Mouse (Mus musculus): ENCODE measurements around the gene Mical3. TPM values are rescaled to one million over a fixed set of nuclear protein-coding genes. Genes with fewer than 3 reads are reported as not detected.

Mical3 gene
- polyA plus RNA-seq, 1 experiment from 2014 or later = 37.0 TPM

DNA sequence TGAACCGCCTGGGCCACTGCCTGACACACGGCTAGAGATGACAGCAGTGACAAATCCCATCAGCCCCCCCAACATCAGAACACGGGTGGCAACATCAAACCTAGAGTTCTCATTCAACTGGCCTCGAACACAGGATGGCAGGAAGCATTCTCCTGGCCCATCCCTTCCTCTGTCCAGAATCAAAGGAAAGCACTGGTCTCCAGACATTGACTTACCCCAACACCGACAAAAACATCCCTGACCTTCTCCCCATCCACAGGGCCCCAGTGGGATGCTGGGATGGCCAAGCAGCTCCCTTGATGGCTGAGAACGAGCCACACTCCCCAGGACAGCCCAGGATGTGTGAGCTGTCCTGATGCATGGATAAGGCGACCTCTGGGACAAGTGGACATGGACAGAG, 57.5 kb downstream of the Mical3 start:
- Histone ChIP-seq H3K4me3 (ENCODE audit: low read depth, low read length) (no peak overlapping the region), H3K4me2 (ENCODE audit: low read length) (no peak overlapping the region), H3K4me1 (ENCODE audit: control insufficient read depth, insufficient read depth, low read length) (0 out of 2 replicates have a peak, but pooled peaks cover 2% of the 10 kb centered on the region), H3K9ac (ENCODE audit: low read depth, low read length) (no peak overlapping the region), H3K36me3 (ENCODE audit: control insufficient read depth, insufficient read depth, low read length) (no peaks in the 10 kb centered on the region), H3K27me3 (ENCODE audit: control insufficient read depth, insufficient read depth, low read depth, low read length) (no peaks in the 10 kb centered on the region), H3K9me3 (replicated peaks; ENCODE audit: control insufficient read depth, low read length, poor library complexity, severe bottlenecking) (no peaks in the 10 kb centered on the region), H3K27ac (ENCODE audit: low read length) (no peak overlapping the region)
- ATAC-seq = no peak
- 77% methylated on average over 7 of the region's 7 CpGs for WGBS

- Histone ChIP-seq H3K27me3 (ENCODE audit: control insufficient read depth, insufficient read depth, low read depth, low read length) (no peaks in the 10 kb centered on the region), H3K4me2 (ENCODE audit: low read length) (no peak overlapping the region), H3K4me3 (ENCODE audit: low read depth, low read length) (no peak overlapping the region), H3K9me3 (replicated peaks; ENCODE audit: control insufficient read depth, low read length, poor library complexity, severe bottlenecking) (no peaks in the 10 kb centered on the region), H3K9ac (ENCODE audit: low read depth, low read length) (no peak overlapping the region), H3K36me3 (ENCODE audit: control insufficient read depth, insufficient read depth, low read length) (no peaks in the 10 kb centered on the region), H3K4me1 (ENCODE audit: control insufficient read depth, insufficient read depth, low read length) (0 out of 2 replicates have a peak, but pooled peaks cover 5% of the 10 kb centered on the region), H3K27ac (ENCODE audit: low read length) (no peak overlapping the region)
- no peak for ATAC-seq
- 67% methylated on average over 2 of the region's 2 CpGs for WGBS
Measured at GRCm38 (mm10) chr6:121072615-121073014, 58.2 kb downstream of the Mical3 start.

GRCm38 (mm10) chr6:121070584-121071230, 60.1 kb downstream of the Mical3 start:
- H3K4me1 ChIP-seq (ENCODE audit: control insufficient read depth, insufficient read depth, low read length) = peaks cover 21% of the 10 kb centered on the region
- ATAC-seq = no peak
- H3K27me3 ChIP-seq (ENCODE audit: control insufficient read depth, insufficient read depth, low read depth, low read length) = no peaks in the 10 kb centered on the region
- no peaks in the 10 kb centered on the region for H3K36me3 ChIP-seq (ENCODE audit: control insufficient read depth, insufficient read depth, low read length)
- H3K9ac ChIP-seq (ENCODE audit: low read depth, low read length) = no peak overlapping the region
- WGBS = 81% methylated on average over 9 of the region's 9 CpGs
- no peaks in the 10 kb centered on the region for H3K9me3 ChIP-seq (replicated peaks; ENCODE audit: control insufficient read depth, low read length, poor library complexity, severe bottlenecking)
- no peak overlapping the region for H3K4me2 ChIP-seq (ENCODE audit: low read length)
- no peak overlapping the region for H3K27ac ChIP-seq (ENCODE audit: low read length)
- H3K4me3 ChIP-seq (ENCODE audit: low read depth, low read length) = no peak overlapping the region

GRCm38 (mm10) chr6:121069156-121069555, 61.6 kb downstream of the Mical3 start:
- no peaks in the 10 kb centered on the region for H3K9me3 ChIP-seq (replicated peaks; ENCODE audit: control insufficient read depth, low read length, poor library complexity, severe bottlenecking)
- 77% methylated on average over 8 of the region's 8 CpGs for WGBS
- peaks cover 36% of the 10 kb centered on the region for H3K4me1 ChIP-seq (ENCODE audit: control insufficient read depth, insufficient read depth, low read length)
- no peaks in the 10 kb centered on the region for H3K27me3 ChIP-seq (ENCODE audit: control insufficient read depth, insufficient read depth, low read depth, low read length)
- H3K36me3 ChIP-seq (ENCODE audit: control insufficient read depth, insufficient read depth, low read length) = no peaks in the 10 kb centered on the region
- H3K4me2 ChIP-seq (ENCODE audit: low read length) = no peak overlapping the region
- no peak overlapping the region for H3K9ac ChIP-seq (ENCODE audit: low read depth, low read length)
- H3K4me3 ChIP-seq (ENCODE audit: low read depth, low read length) = no peak overlapping the region
- no peak overlapping the region for H3K27ac ChIP-seq (ENCODE audit: low read length)
- no peak for ATAC-seq

DNA sequence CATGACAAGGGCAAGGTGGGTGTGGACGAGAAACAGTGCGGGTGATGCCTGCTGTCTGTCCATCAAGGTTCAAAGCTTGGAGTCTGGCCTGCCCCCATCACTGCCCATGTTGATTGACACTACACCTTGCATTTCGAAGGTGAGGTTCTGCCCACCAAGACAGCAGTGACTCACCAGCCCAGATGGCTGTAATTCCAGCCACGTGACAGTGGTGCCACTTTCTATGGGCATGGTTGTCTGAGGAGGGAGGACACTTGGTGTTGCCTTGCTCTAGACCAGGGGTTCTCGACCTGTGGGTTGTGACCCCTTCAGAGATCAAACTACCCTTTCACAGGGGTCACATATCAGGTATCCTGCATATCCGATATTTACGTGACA, 62.7 kb downstream of the Mical3 start:
- Histone ChIP-seq H3K9me3 (replicated peaks; ENCODE audit: control insufficient read depth, low read length, poor library complexity, severe bottlenecking) (no peaks in the 10 kb centered on the region), H3K4me2 (ENCODE audit: low read length) (no peak overlapping the region), H3K27me3 (ENCODE audit: control insufficient read depth, insufficient read depth, low read depth, low read length) (no peaks in the 10 kb centered on the region), H3K4me3 (ENCODE audit: low read depth, low read length) (no peak overlapping the region), H3K27ac (ENCODE audit: low read length) (no peak overlapping the region), H3K36me3 (ENCODE audit: control insufficient read depth, insufficient read depth, low read length) (no peaks in the 10 kb centered on the region), H3K4me1 (ENCODE audit: control insufficient read depth, insufficient read depth, low read length) (peaks cover 42% of the 10 kb centered on the region), H3K9ac (ENCODE audit: low read depth, low read length) (no peak overlapping the region)
- WGBS = 91% methylated on average over 7 of the region's 7 CpGs
- ATAC-seq = no peak

DNA sequence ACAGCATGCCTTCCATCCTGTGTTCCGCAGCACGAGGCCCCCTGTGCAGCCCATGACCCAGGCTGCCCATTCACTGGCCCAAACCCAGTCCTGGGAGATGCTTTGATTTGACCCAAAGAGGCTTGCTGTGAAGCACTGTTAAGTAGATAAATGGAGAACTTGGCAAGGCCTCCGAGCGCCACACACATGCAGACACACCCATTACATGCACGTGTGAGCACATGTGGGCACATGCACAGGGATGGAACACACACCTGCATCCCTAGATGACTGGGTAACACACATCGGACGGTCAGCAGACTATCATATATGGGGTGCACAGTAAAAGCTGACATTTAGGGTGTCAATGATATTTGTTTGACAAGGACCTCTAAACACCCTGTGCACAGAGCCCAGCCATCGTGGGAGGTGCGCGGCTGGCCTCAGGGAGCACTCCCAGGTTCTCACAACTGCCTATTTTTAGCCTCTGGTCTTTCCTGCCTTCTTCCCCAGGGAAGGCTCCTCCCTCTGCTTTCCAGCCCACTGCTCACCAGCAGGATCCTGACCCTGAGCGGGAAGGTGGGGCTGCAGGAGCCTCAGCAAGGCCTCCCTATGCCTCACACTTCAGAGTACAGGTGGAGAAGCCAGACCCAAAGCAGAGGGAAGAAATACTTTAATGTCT, 63.2 kb downstream of the Mical3 start:
- Histone ChIP-seq H3K9me3 (replicated peaks; ENCODE audit: control insufficient read depth, low read length, poor library complexity, severe bottlenecking) (no peaks in the 10 kb centered on the region), H3K4me1 (ENCODE audit: control insufficient read depth, insufficient read depth, low read length) (peaks cover 42% of the 10 kb centered on the region), H3K9ac (ENCODE audit: low read depth, low read length) (no peak overlapping the region)

GRCm38 (mm10) chr6:121066761-121067160, 64.0 kb downstream of the Mical3 start:
- Histone ChIP-seq H3K4me1 (ENCODE audit: control insufficient read depth, insufficient read depth, low read length) (peaks cover 42% of the 10 kb centered on the region), H3K4me3 (ENCODE audit: low read depth, low read length) (no peak overlapping the region), H3K27me3 (ENCODE audit: control insufficient read depth, insufficient read depth, low read depth, low read length) (no peaks in the 10 kb centered on the region), H3K9ac (ENCODE audit: low read depth, low read length) (no peak overlapping the region), H3K9me3 (replicated peaks; ENCODE audit: control insufficient read depth, low read length, poor library complexity, severe bottlenecking) (no peaks in the 10 kb centered on the region), H3K27ac (ENCODE audit: low read length) (peak overlapping the region; percentile 99), H3K4me2 (ENCODE audit: low read length) (no peak overlapping the region), H3K36me3 (ENCODE audit: control insufficient read depth, insufficient read depth, low read length) (no peaks in the 10 kb centered on the region)
- WGBS = 44% methylated on average over 6 of the region's 6 CpGs
- ATAC-seq = no peak

More for the DNA sequence above, 63.2 kb downstream of the Mical3 start:
- Histone ChIP-seq H3K4me2 (ENCODE audit: low read length) (no peak overlapping the region), H3K27me3 (ENCODE audit: control insufficient read depth, insufficient read depth, low read depth, low read length) (no peaks in the 10 kb centered on the region), H3K27ac (ENCODE audit: low read length) (peak overlapping the region; percentile 17; the same call in 1 of the 2 replicates), H3K4me3 (ENCODE audit: low read depth, low read length) (no peak overlapping the region), H3K36me3 (ENCODE audit: control insufficient read depth, insufficient read depth, low read length) (no peaks in the 10 kb centered on the region)
- no peak for ATAC-seq
- WGBS = 65% methylated on average over 11 of the region's 11 CpGs

GRCm38 (mm10) chr6:121064356-121065015, 66.3 kb downstream of the Mical3 start:
- 22% methylated on average over 17 of the region's 17 CpGs for WGBS
- peak; percentile 94 for ATAC-seq
- Histone ChIP-seq H3K4me1 (ENCODE audit: control insufficient read depth, insufficient read depth, low read length) (peaks cover 40% of the 10 kb centered on the region), H3K9ac (ENCODE audit: low read depth, low read length) (peak overlapping the region; percentile 76), H3K9me3 (replicated peaks; ENCODE audit: control insufficient read depth, low read length, poor library complexity, severe bottlenecking) (no peaks in the 10 kb centered on the region), H3K4me2 (ENCODE audit: low read length) (peak overlapping the region; percentile 59), H3K36me3 (ENCODE audit: control insufficient read depth, insufficient read depth, low read length) (no peaks in the 10 kb centered on the region), H3K27me3 (ENCODE audit: control insufficient read depth, insufficient read depth, low read depth, low read length) (no peaks in the 10 kb centered on the region), H3K4me3 (ENCODE audit: low read depth, low read length) (peak overlapping the region; percentile 35), H3K27ac (ENCODE audit: low read length) (peak overlapping the region; percentile 99)

DNA sequence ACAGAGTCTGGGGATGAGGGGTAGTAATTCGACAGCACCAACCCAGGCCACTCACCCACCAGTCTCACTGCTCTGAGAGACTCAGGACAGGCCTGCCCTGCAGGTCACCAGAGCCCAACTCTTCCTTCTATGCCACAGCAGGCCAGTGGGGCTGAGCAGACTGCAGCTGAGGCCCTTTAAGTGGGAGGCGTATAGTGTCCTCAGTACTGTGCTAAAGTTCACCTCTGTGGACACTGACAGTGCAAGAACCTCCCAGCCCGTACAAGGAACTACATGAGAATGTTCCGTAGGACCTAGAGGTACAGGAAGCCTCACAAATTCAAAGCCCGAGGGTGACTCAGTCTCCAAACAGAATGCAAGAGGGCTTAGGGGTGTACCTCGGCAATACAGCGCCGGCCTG, 67.0 kb downstream of the Mical3 start:
- H3K27me3 ChIP-seq (ENCODE audit: control insufficient read depth, insufficient read depth, low read depth, low read length) = no peaks in the 10 kb centered on the region
- no peaks in the 10 kb centered on the region for H3K36me3 ChIP-seq (ENCODE audit: control insufficient read depth, insufficient read depth, low read length)
- H3K27ac ChIP-seq (ENCODE audit: low read length) = peak overlapping the region; percentile 99
- no peaks in the 10 kb centered on the region for H3K9me3 ChIP-seq (replicated peaks; ENCODE audit: control insufficient read depth, low read length, poor library complexity, severe bottlenecking)
- H3K4me2 ChIP-seq (ENCODE audit: low read length) = no peak overlapping the region; the same call in 1 of the 2 replicates
- WGBS = 85% methylated on average over 8 of the region's 8 CpGs
- no peak overlapping the region for H3K4me3 ChIP-seq (ENCODE audit: low read depth, low read length)
- ATAC-seq = peak; percentile 18
- H3K4me1 ChIP-seq (ENCODE audit: control insufficient read depth, insufficient read depth, low read length) = peaks cover 40% of the 10 kb centered on the region
- peak overlapping the region; percentile 76 for H3K9ac ChIP-seq (ENCODE audit: low read depth, low read length)

All from midbrain, embryonic 16.5 days (tissue).